Mouse (Mus musculus) heart, adult 2 months (tissue): ENCODE data around the gene Pkm. TPM values are rescaled to one million over a fixed set of nuclear protein-coding genes. Genes with fewer than 3 reads are reported as not detected.

Source experiments
- DNase-seq, 2 experiments: peaks; one replicate each; pipeline ENCODE4 v3.0.0; 2021
- H3K27ac ChIP-seq: fragments of 200-600 bp; 2 replicates; pipeline ENCODE4 v1.8.1; 2022
- H3K27me3 ChIP-seq: fragments of 200-500 bp; 2 replicates; pipeline ENCODE4 v1.6.1; 2012; ENCODE audit warnings: mild to moderate bottlenecking, low read length, inconsistent platforms, mixed read lengths; ENCODE audit not compliant: control insufficient read depth, insufficient read depth
- H3K36me3 ChIP-seq: fragments of 200-500 bp; 2 replicates; pipeline ENCODE4 v1.6.1; 2012; ENCODE audit warnings: low read length, inconsistent platforms; ENCODE audit not compliant: control insufficient read depth, insufficient read depth
- H3K4me1 ChIP-seq: fragments of 200-500 bp; 2 replicates; pipeline ENCODE4 v1.6.1; 2011; ENCODE audit warnings: low read length; ENCODE audit not compliant: control insufficient read depth, insufficient read depth
- H3K4me3 ChIP-seq: fragments of 200-600 bp; 2 replicates; pipeline ENCODE4 v1.8.1; 2022
- H3K79me2 ChIP-seq: fragments of 200-500 bp; replicated peaks from 2 replicates; pipeline ENCODE4 v1.6.1; 2012; ENCODE audit warnings: mild to moderate bottlenecking, inconsistent platforms, low read length, moderate library complexity, mixed read lengths; ENCODE audit not compliant: control insufficient read depth, insufficient read depth
- H3K9ac ChIP-seq: fragments of 200-500 bp; 2 replicates; pipeline ENCODE4 v1.6.1; 2012; ENCODE audit warnings: low read depth, mild to moderate bottlenecking, control low read depth, inconsistent platforms, low read length, mixed read lengths
- CTCF ChIP-seq: fragments of 200-600 bp; IDR thresholded peaks from 2 replicates; pipeline ENCODE4 v1.8.1; 2022; ENCODE audit warnings: antibody characterized with exemption, mild to moderate bottlenecking, moderate library complexity
- EP300 ChIP-seq: fragments of 200-500 bp; IDR thresholded peaks from 2 replicates; pipeline ENCODE4 v1.6.1; 2011; ENCODE audit warnings: low read depth, low read length, control low read depth; ENCODE audit not compliant: insufficient read depth
- POLR2A ChIP-seq: fragments of 200-500 bp; IDR thresholded peaks from 2 replicates; pipeline ENCODE4 v1.6.1; 2011; ENCODE audit warnings: mild to moderate bottlenecking, low read depth, low read length, control low read depth; ENCODE audit not compliant: insufficient read depth
- WGBS: fragments of 180-500 bp; shearing (Covaris S2); methylation state at CpG from one replicate; pipeline ENCODE4 v1.1.7; 2018; 5-methylcytosine and 5-hydroxymethylcytosine counted together
- intact Hi-C: fragments of 180-260 bp; cut with DNase I; formaldehyde crosslinking; loops from one replicate; pipeline ENCODE4 v1.15.1; 2025
- polyA plus RNA-seq: library from polyadenylated mRNA; depleted of rRNA; stranded (reverse); fragments of >200 nt; gene quantifications from 2 replicates; pipeline ENCODE4 v1.2.3, GENCODE M21; 2012
- total RNA-seq, 2 experiments: library from RNA; stranded (reverse); gene quantifications; 2 replicates each; pipeline ENCODE4 v1.2.3; 2021

The Pkm gene
- total and polyA plus RNA-seq, 3 experiments: 1,073 to 1,773 (median 1,081) TPM

DNA sequence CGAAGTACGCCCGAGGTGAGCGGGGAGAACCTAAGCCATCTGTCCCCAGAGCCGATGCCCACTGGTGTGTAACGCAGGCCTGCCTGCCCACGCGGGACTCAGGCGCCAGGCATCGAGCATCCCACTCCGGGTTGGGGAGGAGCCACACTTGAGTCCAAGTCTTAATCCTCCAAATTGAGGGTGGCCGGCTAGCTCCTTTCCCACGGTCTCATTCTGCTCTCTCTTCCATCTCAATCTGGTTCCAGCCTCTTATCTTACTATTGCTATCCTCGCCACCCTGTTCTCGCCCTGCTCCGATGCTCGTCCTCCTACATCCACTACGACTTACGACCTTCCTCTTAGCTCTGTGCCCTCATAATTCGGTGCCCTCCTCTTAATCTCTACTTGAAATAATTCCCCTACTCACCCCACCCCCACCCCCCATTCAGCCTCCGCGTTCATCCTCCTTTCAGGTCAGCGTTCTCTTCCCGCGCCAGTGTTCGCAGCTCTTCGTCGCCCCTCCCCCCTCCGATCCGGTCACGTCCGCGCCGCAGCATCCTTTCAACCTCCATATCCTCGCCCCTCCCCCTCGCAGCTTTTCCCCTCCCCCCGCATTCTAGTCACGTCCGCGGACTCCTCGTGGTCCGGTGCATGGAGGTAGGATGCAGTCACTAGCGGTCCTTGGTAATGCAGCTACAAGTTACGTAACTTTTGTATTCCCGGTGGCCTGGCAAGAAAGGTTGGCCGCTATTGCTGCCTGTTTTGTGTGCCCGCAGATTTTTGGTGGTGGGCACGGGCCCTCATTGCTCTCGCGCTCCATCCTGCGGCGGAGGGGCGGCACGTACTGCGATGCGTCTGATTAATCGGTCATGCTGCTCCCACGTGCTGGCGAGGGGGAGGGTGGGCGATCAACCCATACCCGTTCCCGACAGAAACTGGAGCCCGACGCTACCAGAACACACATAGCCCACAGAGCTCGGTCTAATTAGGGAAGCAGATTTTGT lies 758 bp downstream of the Pkm start:
- Histone ChIP-seq H3K4me3 (peak overlapping the region; percentile 92), H3K27ac (peak overlapping the region; percentile 97), H3K36me3 (peaks cover 13% of the 10 kb centered on the region), H3K79me2 (peaks cover 1% of the 10 kb centered on the region; the same call in 1 of the 2 replicates), H3K4me1 (peaks cover 15% of the 10 kb centered on the region), H3K9ac (peak overlapping the region; percentile 87), H3K27me3 (no peaks in the 10 kb centered on the region)
- DNase-seq: peak; percentile 79 to 80
- intact Hi-C loops: loop anchor here (1.0 to 5.0 kb wide), 5 partner anchors 16 to 170 kb away; partner anchors contain the start of genes Arih1, Myo9a, Parp6 and Senp8
- under 1% methylated on average over 65 of the region's 65 CpGs for WGBS
- TF ChIP-seq EP300 (0 out of 2 replicates have a peak, but pooled peaks have one; percentile 7), CTCF (peak; percentile 56), POLR2A (no peak)

GRCm38 (mm10) chr9:59658146-59658545 lies 2.0 kb downstream of the Pkm start:
- TF ChIP-seq POLR2A: no peak
- TF ChIP-seq CTCF: no peak
- no peak for TF ChIP-seq EP300
- peaks cover 2% of the 10 kb centered on the region; the same call in 1 of the 2 replicates for H3K79me2 ChIP-seq
- H3K27ac ChIP-seq: peak overlapping the region; percentile 97
- 23% methylated on average over 4 of the region's 4 CpGs for WGBS
- no peak overlapping the region; the same call in 1 of the 2 replicates for H3K9ac ChIP-seq
- H3K36me3 ChIP-seq: peaks cover 17% of the 10 kb centered on the region
- H3K4me1 ChIP-seq: peaks cover 18% of the 10 kb centered on the region
- intact Hi-C loops: loop anchor here (5.0 kb wide), 2 partner anchors 94 to 171 kb away; partner anchors contain the start of genes Arih1, Myo9a and Senp8
- no peak for DNase-seq
- peak overlapping the region; percentile 92 for H3K4me3 ChIP-seq
- no peaks in the 10 kb centered on the region for H3K27me3 ChIP-seq

- Histone ChIP-seq H3K27ac (peak overlapping the region; percentile 97), H3K79me2 (peaks cover 4% of the 10 kb centered on the region; the same call in 1 of the 2 replicates), H3K9ac (0 out of 2 replicates have a peak overlapping the region, but pooled peaks have one; percentile 10), H3K4me3 (peak overlapping the region; percentile 15; the same call in 1 of the 2 replicates), H3K27me3 (no peaks in the 10 kb centered on the region), H3K4me1 (peaks cover 19% of the 10 kb centered on the region), H3K36me3 (peaks cover 28% of the 10 kb centered on the region)
- peak; percentile 86 for DNase-seq
- TF ChIP-seq CTCF (no peak; the same call in 1 of the 2 replicates), POLR2A (no peak), EP300 (peak; percentile 66; the same call in 1 of the 2 replicates)
- intact Hi-C loops: loop anchor here (5.0 kb wide), 2 partner anchors 93 to 172 kb away; partner anchors contain the start of genes Arih1, Myo9a and Senp8
- 17% methylated on average over 14 of the region's 14 CpGs for WGBS
These were observed 3.2 kb downstream of the Pkm start for GRCm38 (mm10) chr9:59659036-59660026.

- peak; percentile 70 to 80 for DNase-seq
- TF ChIP-seq POLR2A: 0 out of 2 replicates have a peak, but pooled peaks have one; percentile 21
- TF ChIP-seq CTCF: no peak
- 0 out of 2 replicates have a peak, but pooled peaks have one; percentile 13 for TF ChIP-seq EP300
- peak overlapping the region; percentile 28 for H3K4me3 ChIP-seq
- no peaks in the 10 kb centered on the region for H3K27me3 ChIP-seq
- H3K27ac ChIP-seq: peak overlapping the region; percentile 97
- intact Hi-C loops: no loop called here
- H3K36me3 ChIP-seq: peaks cover 31% of the 10 kb centered on the region
- WGBS: under 1% methylated on average over 10 of the region's 10 CpGs
- H3K4me1 ChIP-seq: peaks cover 22% of the 10 kb centered on the region
- peaks cover 4% of the 10 kb centered on the region; the same call in 1 of the 2 replicates for H3K79me2 ChIP-seq
- H3K9ac ChIP-seq: 0 out of 2 replicates have a peak overlapping the region, but pooled peaks have one; percentile 30
These were observed 4.3 kb downstream of the Pkm start for GRCm38 (mm10) chr9:59660421-59660820.
